Mouse (Mus musculus): ENCODE results near the gene Lrguk.
A peak's percentile ranks its signal among the peaks of the same experiment; 100 is the strongest.

Lrguk gene

DNA sequence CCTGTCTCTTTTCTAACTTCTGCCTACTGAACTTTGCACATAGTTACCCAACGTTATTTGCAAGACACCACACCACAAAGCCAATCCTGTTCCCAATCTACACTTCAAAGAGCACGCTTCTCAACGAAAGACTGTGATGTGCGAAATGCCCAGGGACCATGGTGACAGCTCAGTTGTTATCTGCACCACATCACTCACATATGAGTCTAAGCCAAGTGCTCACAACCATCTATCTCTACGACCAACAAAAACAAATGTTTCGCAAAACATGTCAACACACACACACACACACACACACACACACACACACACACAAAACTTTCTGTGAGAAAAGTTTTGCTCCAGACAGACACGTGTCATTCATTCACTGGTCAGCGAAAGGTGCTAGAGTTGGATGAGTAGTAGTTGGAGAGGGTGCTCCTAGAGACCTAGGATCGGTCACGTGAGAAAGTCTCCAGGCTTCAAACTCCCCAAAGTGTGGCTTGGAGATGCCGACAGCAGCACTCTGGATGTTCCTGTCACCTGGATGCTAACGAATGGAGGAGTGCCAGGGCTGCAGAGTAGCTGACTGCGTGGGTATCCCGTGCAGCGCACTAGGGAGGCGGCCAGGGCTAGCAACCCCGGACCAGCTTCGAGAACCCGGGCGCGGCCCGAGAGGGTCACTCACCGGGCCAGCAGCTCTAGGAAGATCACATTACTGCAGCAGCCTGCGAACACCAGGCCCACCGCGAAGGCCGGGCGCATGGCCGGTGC, 147.0 kb downstream of the Lrguk start:
- DNase-seq (ENCODE audit: extremely low spot score, low spot score), result no peak

DNA sequence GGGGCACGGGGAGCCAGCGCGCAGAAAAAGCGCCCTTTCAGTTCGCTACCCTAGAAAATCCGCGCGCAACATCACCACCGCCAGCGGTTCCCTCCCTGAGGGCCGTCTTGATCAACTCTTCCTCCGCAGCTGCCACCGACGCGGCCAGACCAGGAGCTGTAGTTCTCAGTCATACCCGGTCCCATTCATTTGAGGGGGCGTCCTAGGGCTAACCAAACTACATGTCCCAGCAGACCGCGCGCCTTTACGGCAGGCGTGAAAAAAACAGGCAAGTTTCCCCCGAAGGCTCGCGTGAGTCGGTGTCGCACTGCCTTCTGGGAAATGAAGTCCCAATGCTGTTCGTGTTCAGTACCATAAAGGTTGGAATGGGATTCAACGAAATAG, 147.6 kb downstream of the Lrguk start, which contains the start of gene Slc35b4:
Gene Slc35b4, minus strand, starts transcription at position 248 of the 384 bp plus-strand sequence.
- DNase-seq (ENCODE audit: extremely low spot score, low spot score), result peak; percentile 89

DNA sequence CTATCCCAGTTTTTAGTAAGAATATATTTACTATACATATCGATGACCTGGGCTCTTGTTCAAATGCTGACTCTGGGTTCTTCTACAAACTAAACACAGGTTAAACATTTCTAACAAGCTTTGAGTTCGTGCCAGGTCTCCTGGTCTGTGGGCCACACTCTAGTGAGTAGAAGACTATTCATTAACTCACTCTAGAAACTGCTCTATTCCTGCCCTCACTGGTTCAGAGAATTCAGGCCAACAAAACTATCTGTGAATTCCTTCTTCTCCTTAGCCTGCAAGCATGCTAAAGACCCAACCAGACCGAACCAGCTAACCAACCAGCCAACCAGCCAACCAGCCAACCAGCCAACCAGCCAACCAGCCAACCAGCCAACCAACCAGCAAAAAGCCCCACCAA, 149.8 kb downstream of the Lrguk start:
- no peak for DNase-seq (ENCODE audit: extremely low spot score, low spot score)

DNA sequence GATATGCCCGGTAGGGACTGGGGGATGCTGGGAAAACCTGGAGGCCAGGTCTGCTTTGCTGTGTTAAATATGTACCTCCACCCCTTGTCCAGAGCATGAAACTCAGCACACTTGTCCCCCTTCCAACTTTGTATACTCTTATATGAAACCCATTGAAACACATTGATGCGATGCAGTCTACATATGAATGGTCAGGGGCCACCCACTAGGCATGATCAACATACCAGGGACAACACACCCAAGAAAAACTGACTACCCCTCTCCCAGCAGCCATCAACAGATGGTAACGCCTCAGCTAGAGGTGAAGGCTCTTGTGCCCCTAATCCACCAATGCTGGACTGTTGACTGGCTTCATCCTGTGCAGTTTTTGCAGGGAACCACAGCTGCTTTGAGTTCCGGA, 150.7 kb downstream of the Lrguk start:
- no peak for DNase-seq (ENCODE audit: extremely low spot score, low spot score)

GRCm38 (mm10) chr6:34181961-34182360, 152.7 kb downstream of the Lrguk start:
- DNase-seq (ENCODE audit: extremely low spot score, low spot score), result no peak

GRCm38 (mm10) chr6:34183326-34183725, 154.1 kb downstream of the Lrguk start:
- DNase-seq (ENCODE audit: extremely low spot score, low spot score), result no peak

Data from neural tube, embryonic 10.5 days (tissue).